Mouse (Mus musculus): ENCODE data around the gene Zbtb12. TPM values are rescaled to one million over a fixed set of nuclear protein-coding genes. Genes with fewer than 3 reads are reported as not detected.

Zbtb12 gene
- polyA plus RNA-seq, 1 experiment, result 16.3 TPM

GRCm38 (mm10) chr17:34934031-34934430 is 54.7 kb downstream of the Zbtb12 start:
- no peak for DNase-seq

GRCm38 (mm10) chr17:34934830-34935229 is 55.5 kb downstream of the Zbtb12 start:
- Histone ChIP-seq H3K4me3 (ENCODE audit: control insufficient read depth, insufficient read depth, low read length) (no peak overlapping the region), H3K4me1 (replicated peaks; ENCODE audit: control insufficient read depth, insufficient read depth, low read length) (peaks cover 10% of the 10 kb centered on the region), H3K27me3 (ENCODE audit: control insufficient read depth, insufficient read depth, low read length) (no peaks in the 10 kb centered on the region), H3K27ac (ENCODE audit: control insufficient read depth, insufficient read depth, low read length) (no peak overlapping the region), H3K36me3 (ENCODE audit: control insufficient read depth, insufficient read depth, low read length) (peaks cover 8% of the 10 kb centered on the region)
- WGBS, result 74% methylated on average over 8 of the region's 8 CpGs
- TF ChIP-seq POLR2A (IDR thresholded peaks at IDR 0.05; ENCODE audit: control insufficient read depth, extremely low read depth, insufficient read depth, low read length, poor library complexity), result no peak
- no peak for TF ChIP-seq CTCF (IDR thresholded peaks at IDR 0.05; ENCODE audit: borderline replicate concordance, control insufficient read depth, extremely low read depth, insufficient read depth, low read length, poor library complexity)
- no peak for DNase-seq

More at GRCm38 (mm10) chr17:34934031-34934430, 54.7 kb downstream of the Zbtb12 start:
- peaks cover 8% of the 10 kb centered on the region for H3K36me3 ChIP-seq (ENCODE audit: control insufficient read depth, insufficient read depth, low read length)
- peaks cover 10% of the 10 kb centered on the region for H3K4me1 ChIP-seq (replicated peaks; ENCODE audit: control insufficient read depth, insufficient read depth, low read length)
- 97% methylated on average over 24 of the region's 24 CpGs for WGBS
- TF ChIP-seq CTCF (IDR thresholded peaks at IDR 0.05; ENCODE audit: borderline replicate concordance, control insufficient read depth, extremely low read depth, insufficient read depth, low read length, poor library complexity) (no peak), POLR2A (IDR thresholded peaks at IDR 0.05; ENCODE audit: control insufficient read depth, extremely low read depth, insufficient read depth, low read length, poor library complexity) (no peak)
- H3K27ac ChIP-seq (ENCODE audit: control insufficient read depth, insufficient read depth, low read length), result no peak overlapping the region
- H3K4me3 ChIP-seq (ENCODE audit: control insufficient read depth, insufficient read depth, low read length), result no peak overlapping the region
- H3K27me3 ChIP-seq (ENCODE audit: control insufficient read depth, insufficient read depth, low read length), result no peaks in the 10 kb centered on the region

- H3K27ac ChIP-seq (ENCODE audit: control insufficient read depth, insufficient read depth, low read length), result no peak overlapping the region
- peaks cover 8% of the 10 kb centered on the region for H3K36me3 ChIP-seq (ENCODE audit: control insufficient read depth, insufficient read depth, low read length)
- no peak for TF ChIP-seq POLR2A (IDR thresholded peaks at IDR 0.05; ENCODE audit: control insufficient read depth, extremely low read depth, insufficient read depth, low read length, poor library complexity)
- no peaks in the 10 kb centered on the region for H3K27me3 ChIP-seq (ENCODE audit: control insufficient read depth, insufficient read depth, low read length)
- no peak for DNase-seq
- H3K4me3 ChIP-seq (ENCODE audit: control insufficient read depth, insufficient read depth, low read length), result no peak overlapping the region
- H3K4me1 ChIP-seq (replicated peaks; ENCODE audit: control insufficient read depth, insufficient read depth, low read length), result no peaks in the 10 kb centered on the region; the same call in 1 of the 2 replicates
- 92% methylated on average over 6 of the region's 6 CpGs for WGBS
These were observed 58.8 kb downstream of the Zbtb12 start for GRCm38 (mm10) chr17:34937960-34938505.

GRCm38 (mm10) chr17:34941344-34942041 is 62.2 kb downstream of the Zbtb12 start:
- TF ChIP-seq POLR2A (IDR thresholded peaks at IDR 0.05; ENCODE audit: control insufficient read depth, extremely low read depth, insufficient read depth, low read length, poor library complexity), result no peak
- TF ChIP-seq CTCF (IDR thresholded peaks at IDR 0.05; ENCODE audit: borderline replicate concordance, control insufficient read depth, extremely low read depth, insufficient read depth, low read length, poor library complexity), result no peak
- no peak for DNase-seq
- 75% methylated on average over 15 of the region's 15 CpGs for WGBS
- Histone ChIP-seq H3K27ac (ENCODE audit: control insufficient read depth, insufficient read depth, low read length) (no peak overlapping the region), H3K36me3 (ENCODE audit: control insufficient read depth, insufficient read depth, low read length) (no peaks in the 10 kb centered on the region), H3K27me3 (ENCODE audit: control insufficient read depth, insufficient read depth, low read length) (no peaks in the 10 kb centered on the region), H3K4me1 (replicated peaks; ENCODE audit: control insufficient read depth, insufficient read depth, low read length) (no peaks in the 10 kb centered on the region), H3K4me3 (ENCODE audit: control insufficient read depth, insufficient read depth, low read length) (no peak overlapping the region)

GRCm38 (mm10) chr17:34943128-34943815 is 64.0 kb downstream of the Zbtb12 start:
- H3K4me3 ChIP-seq (ENCODE audit: control insufficient read depth, insufficient read depth, low read length), result no peak overlapping the region
- H3K4me1 ChIP-seq (replicated peaks; ENCODE audit: control insufficient read depth, insufficient read depth, low read length), result no peaks in the 10 kb centered on the region
- no peaks in the 10 kb centered on the region for H3K27me3 ChIP-seq (ENCODE audit: control insufficient read depth, insufficient read depth, low read length)
- WGBS, result over 99% methylated on average over 4 of the region's 4 CpGs
- TF ChIP-seq CTCF (IDR thresholded peaks at IDR 0.05; ENCODE audit: borderline replicate concordance, control insufficient read depth, extremely low read depth, insufficient read depth, low read length, poor library complexity) (no peak), POLR2A (IDR thresholded peaks at IDR 0.05; ENCODE audit: control insufficient read depth, extremely low read depth, insufficient read depth, low read length, poor library complexity) (no peak)
- no peak overlapping the region for H3K27ac ChIP-seq (ENCODE audit: control insufficient read depth, insufficient read depth, low read length)
- H3K36me3 ChIP-seq (ENCODE audit: control insufficient read depth, insufficient read depth, low read length), result no peaks in the 10 kb centered on the region
- DNase-seq, result no peak

GRCm38 (mm10) chr17:34944362-34944761 is 65.1 kb downstream of the Zbtb12 start:
- TF ChIP-seq CTCF (IDR thresholded peaks at IDR 0.05; ENCODE audit: borderline replicate concordance, control insufficient read depth, extremely low read depth, insufficient read depth, low read length, poor library complexity), result no peak
- TF ChIP-seq POLR2A (IDR thresholded peaks at IDR 0.05; ENCODE audit: control insufficient read depth, extremely low read depth, insufficient read depth, low read length, poor library complexity), result no peak
- Histone ChIP-seq H3K4me1 (replicated peaks; ENCODE audit: control insufficient read depth, insufficient read depth, low read length) (no peaks in the 10 kb centered on the region), H3K27me3 (ENCODE audit: control insufficient read depth, insufficient read depth, low read length) (no peaks in the 10 kb centered on the region), H3K4me3 (ENCODE audit: control insufficient read depth, insufficient read depth, low read length) (no peak overlapping the region), H3K27ac (ENCODE audit: control insufficient read depth, insufficient read depth, low read length) (no peak overlapping the region), H3K36me3 (ENCODE audit: control insufficient read depth, insufficient read depth, low read length) (no peaks in the 10 kb centered on the region)
- no peak for DNase-seq

Other genes with a start within 250 kb of the Zbtb12 start
- gene Prrt1, start 249.9 kb upstream of the Zbtb12 start, polyA plus RNA-seq (2012; rRNA removed), result 361 and 385 TPM in 2 replicates
- gene Fkbpl, start 234.7 kb upstream of the Zbtb12 start, polyA plus RNA-seq (2012; rRNA removed), result 3.4 and 5.8 TPM in 2 replicates
- gene Atf6b, start 232.3 kb upstream of the Zbtb12 start, polyA plus RNA-seq (2012; rRNA removed), result 160 and 169 TPM in 2 replicates
- 4.5 and 5.7 TPM in 2 replicates for gene Tnxb, start 208.9 kb upstream of the Zbtb12 start, polyA plus RNA-seq (2012; rRNA removed)
- gene C4b, start 135.6 kb upstream of the Zbtb12 start, polyA plus RNA-seq (2012; rRNA removed), result 11.8 and 15.2 TPM in 2 replicates
- gene Cyp21a1, start 74.9 kb upstream of the Zbtb12 start, polyA plus RNA-seq (2012; rRNA removed), result 0.09 and 0.16 TPM in 2 replicates
- gene Stk19, start 42.5 kb upstream of the Zbtb12 start, polyA plus RNA-seq (2012; rRNA removed), result 62.2 and 80.8 TPM in 2 replicates
- gene Dxo, start 42.5 kb upstream of the Zbtb12 start, polyA plus RNA-seq (2012; rRNA removed), result 95.7 and 115 TPM in 2 replicates
- 209 TPM in 2 replicates for gene Skiv2l, start 29.3 kb upstream of the Zbtb12 start, polyA plus RNA-seq (2012; rRNA removed)
- gene Nelfe, start 29.1 kb upstream of the Zbtb12 start, polyA plus RNA-seq (2012; rRNA removed), result 26.1 and 33.4 TPM in 2 replicates
- gene Cfb, start 17.0 kb upstream of the Zbtb12 start, polyA plus RNA-seq (2012; rRNA removed), result 12.3 and 14.9 TPM in 2 replicates
- gene Gm20547, start 2.6 kb downstream of the Zbtb12 start, polyA plus RNA-seq (2012; rRNA removed), result 0.03 TPM in 1 of 2 replicates, not detected in the other
- 12.9 and 18.4 TPM in 2 replicates for gene C2, start 18.8 kb downstream of the Zbtb12 start, polyA plus RNA-seq (2012; rRNA removed)
- gene Ehmt2, start 19.0 kb downstream of the Zbtb12 start, polyA plus RNA-seq (2012; rRNA removed), result 372 and 380 TPM in 2 replicates
- 0.33 and 0.59 TPM in 2 replicates for gene Slc44a4, start 35.0 kb downstream of the Zbtb12 start, polyA plus RNA-seq (2012; rRNA removed)
- 66.9 and 82.3 TPM in 2 replicates for gene Neu1, start 51.8 kb downstream of the Zbtb12 start, polyA plus RNA-seq (2012; rRNA removed)
- 22.7 and 26.5 TPM in 2 replicates for gene Hspa1b, start 79.8 kb downstream of the Zbtb12 start, polyA plus RNA-seq (2012; rRNA removed)
- not detected in 2 replicates for gene Gm20481, start 90.4 kb downstream of the Zbtb12 start, polyA plus RNA-seq (2012; rRNA removed)
- gene Hspa1a, start 92.7 kb downstream of the Zbtb12 start, polyA plus RNA-seq (2012; rRNA removed), result 10.0 and 12.2 TPM in 2 replicates
- 0.06 and 0.28 TPM in 2 replicates for gene Hspa1l, start 93.2 kb downstream of the Zbtb12 start, polyA plus RNA-seq (2012; rRNA removed)
- gene Lsm2, start 102.4 kb downstream of the Zbtb12 start, polyA plus RNA-seq (2012; rRNA removed), result 207 and 265 TPM in 2 replicates
- gene Vars, start 121.5 kb downstream of the Zbtb12 start, polyA plus RNA-seq (2012; rRNA removed), result 404 and 545 TPM in 2 replicates
- gene Vwa7, start 137.1 kb downstream of the Zbtb12 start, polyA plus RNA-seq (2012; rRNA removed), result 1.1 and 1.5 TPM in 2 replicates
- gene Sapcd1, start 148.5 kb downstream of the Zbtb12 start, polyA plus RNA-seq (2012; rRNA removed), result 12.3 and 18.3 TPM in 2 replicates
- gene Msh5, start 167.3 kb downstream of the Zbtb12 start, polyA plus RNA-seq (2012; rRNA removed), result 15.5 and 20.0 TPM in 2 replicates
- gene Clic1, start 170.5 kb downstream of the Zbtb12 start, polyA plus RNA-seq (2012; rRNA removed), result 316 and 321 TPM in 2 replicates
- gene Ddah2, start 179.6 kb downstream of the Zbtb12 start, polyA plus RNA-seq (2012; rRNA removed), result 54.0 and 55.3 TPM in 2 replicates
- 3.6 and 5.0 TPM in 2 replicates for gene Ly6g6c, start 185.9 kb downstream of the Zbtb12 start, polyA plus RNA-seq (2012; rRNA removed)
- 0.18 and 0.20 TPM in 2 replicates for gene Mpig6b, start 186.7 kb downstream of the Zbtb12 start, polyA plus RNA-seq (2012; rRNA removed)
- 2.3 and 3.4 TPM in 2 replicates for gene Ly6g6e, start 197.4 kb downstream of the Zbtb12 start, polyA plus RNA-seq (2012; rRNA removed)
- 0.59 and 1.5 TPM in 2 replicates for gene Ly6g6d, start 198.6 kb downstream of the Zbtb12 start, polyA plus RNA-seq (2012; rRNA removed)
- 0.66 and 1.3 TPM in 2 replicates for gene Ly6g6f, start 206.1 kb downstream of the Zbtb12 start, polyA plus RNA-seq (2012; rRNA removed)
- 191 and 202 TPM in 2 replicates for gene Abhd16a, start 209.8 kb downstream of the Zbtb12 start, polyA plus RNA-seq (2012; rRNA removed)
- gene Ly6g5c, start 228.8 kb downstream of the Zbtb12 start, polyA plus RNA-seq (2012; rRNA removed), result 0.27 TPM in 1 of 2 replicates, not detected in the other
- 5.9 and 8.3 TPM in 2 replicates for gene Ly6g5b, start 235.9 kb downstream of the Zbtb12 start, polyA plus RNA-seq (2012; rRNA removed)
- 35.2 and 37.8 TPM in 2 replicates for gene Gpank1, start 242.0 kb downstream of the Zbtb12 start, polyA plus RNA-seq (2012; rRNA removed)
- gene Csnk2b, start 242.6 kb downstream of the Zbtb12 start, polyA plus RNA-seq (2012; rRNA removed), result 500 and 515 TPM in 2 replicates
- gene D17H6S53E, start 246.9 kb downstream of the Zbtb12 start, polyA plus RNA-seq (2012; rRNA removed), result 12.9 and 16.0 TPM in 2 replicates